Mouse (Mus musculus) E14TG2a.4 (cell line): Measurements from ENCODE around the gene Anxa11.
"Not testable (repeated sequence)": the region's sequence is repeated elsewhere in the genome, so short reads cannot be mapped to it uniquely, and the experiment has no call there.

Source experiments
- H3K27me3 ChIP-seq: 2 replicates; pipeline ENCODE4 v1.6.1; 2014; ENCODE audit warnings: low read length, control low read depth; ENCODE audit not compliant: insufficient read depth
- H3K36me3 ChIP-seq: 2 replicates; pipeline ENCODE4 v1.6.1; 2014; ENCODE audit warnings: low read length, control low read depth; ENCODE audit not compliant: insufficient read depth
- H3K4me1 ChIP-seq: replicated peaks from 2 replicates; pipeline ENCODE4 v1.6.1; 2014; ENCODE audit warnings: low read depth, low read length, control low read depth
- H3K4me3 ChIP-seq: replicated peaks from 2 replicates; pipeline ENCODE4 v1.5.1; 2014; ENCODE audit warnings: mild to moderate bottlenecking, low read length
- H3K9me3 ChIP-seq: 2 replicates; pipeline ENCODE4 v1.6.1; 2014; ENCODE audit warnings: low read length, control low read depth
- CTCF ChIP-seq: conservative IDR thresholded peaks from 2 replicates; pipeline ENCODE4 v1.5.1; 2014; ENCODE audit warnings: low read length
- NANOG ChIP-seq: IDR thresholded peaks from 2 replicates; pipeline ENCODE4 v1.6.1; 2014; ENCODE audit warnings: borderline replicate concordance, low read length, mixed read lengths
- POU5F1 ChIP-seq: IDR thresholded peaks from 2 replicates; pipeline ENCODE4 v1.6.1; 2014; ENCODE audit warnings: low read length, borderline replicate concordance

The Anxa11 gene

DNA sequence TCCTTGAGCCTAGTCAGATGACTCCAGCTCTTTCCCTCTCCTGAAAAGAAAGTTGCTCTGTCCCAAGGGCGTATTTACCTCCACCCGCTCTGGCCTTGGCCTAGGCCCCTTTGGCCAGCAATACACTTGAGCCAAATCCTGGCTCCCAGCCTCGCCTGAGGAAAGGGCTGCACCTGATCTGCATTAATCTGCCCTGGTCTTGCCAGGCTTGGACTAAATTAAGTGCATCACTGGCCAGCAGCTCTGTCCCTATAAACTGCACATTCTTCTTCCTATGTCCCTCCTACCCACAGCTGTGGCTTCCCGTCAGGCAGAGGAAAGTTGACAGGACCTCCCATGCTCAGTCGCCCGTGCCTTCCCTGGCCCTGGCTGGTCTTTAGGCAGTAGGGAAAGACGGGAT is 36.1 kb upstream of the Anxa11 start:
- H3K9me3 ChIP-seq, result no peaks in the 10 kb centered on the region
- peak overlapping the region; percentile 69 for H3K4me3 ChIP-seq
- TF ChIP-seq POU5F1, result no peak
- no peak for TF ChIP-seq NANOG
- H3K36me3 ChIP-seq, result no peaks in the 10 kb centered on the region
- H3K27me3 ChIP-seq, result no peaks in the 10 kb centered on the region
- peaks cover 51% of the 10 kb centered on the region for H3K4me1 ChIP-seq

DNA sequence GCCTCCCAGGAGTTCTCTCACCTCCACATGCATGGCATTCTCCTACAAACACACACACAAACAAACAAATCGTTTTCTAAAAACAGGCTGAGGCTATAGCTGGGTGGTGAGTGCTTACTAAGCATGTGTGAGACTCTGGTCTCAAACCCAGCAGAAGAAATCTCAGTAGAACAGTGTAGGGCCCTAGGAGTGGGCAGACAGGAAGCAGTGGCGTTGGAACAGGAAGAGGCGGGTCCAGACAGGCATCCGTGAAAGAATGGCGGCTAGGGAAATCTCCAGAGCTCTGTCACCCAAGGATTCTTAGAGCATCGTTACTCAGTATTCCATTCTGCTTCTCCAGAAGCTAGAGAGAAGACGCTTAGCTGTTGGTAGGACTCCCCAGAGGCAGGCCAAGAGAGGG is 35.4 kb upstream of the Anxa11 start:
- Histone ChIP-seq H3K9me3 (no peaks in the 10 kb centered on the region), H3K27me3 (no peaks in the 10 kb centered on the region), H3K4me3 (peak overlapping the region; percentile 69), H3K4me1 (peaks cover 52% of the 10 kb centered on the region), H3K36me3 (no peaks in the 10 kb centered on the region)
- TF ChIP-seq CTCF (no peak), POU5F1 (no peak), NANOG (no peak)

DNA sequence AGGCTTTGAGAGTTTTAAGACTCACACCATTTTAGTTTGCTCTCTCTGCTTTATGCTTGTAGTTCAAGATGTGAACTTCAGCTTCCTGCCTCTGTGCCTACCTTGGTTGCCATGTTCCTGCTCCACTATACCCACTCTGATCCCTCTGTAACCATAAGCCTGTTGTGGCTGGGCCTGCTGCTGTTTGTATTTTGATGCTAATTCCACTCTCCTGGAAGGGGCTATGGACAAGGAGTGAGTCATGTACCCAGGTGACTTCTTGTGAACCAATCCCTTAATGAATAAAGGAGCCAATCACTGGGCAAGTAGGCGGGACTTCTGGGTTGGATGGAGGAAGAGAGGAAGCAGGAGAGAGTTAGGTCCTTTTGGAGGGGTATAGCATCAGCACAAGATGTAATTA is 30.9 kb upstream of the Anxa11 start:
- H3K9me3 ChIP-seq, H3K36me3 ChIP-seq, H3K27me3 ChIP-seq: not testable (repeated sequence)
- 0 out of 2 replicates have a peak overlapping the region, but pooled peaks have one; percentile 23 for H3K4me3 ChIP-seq
- H3K4me1 ChIP-seq, result peaks cover 40% of the 10 kb centered on the region

DNA sequence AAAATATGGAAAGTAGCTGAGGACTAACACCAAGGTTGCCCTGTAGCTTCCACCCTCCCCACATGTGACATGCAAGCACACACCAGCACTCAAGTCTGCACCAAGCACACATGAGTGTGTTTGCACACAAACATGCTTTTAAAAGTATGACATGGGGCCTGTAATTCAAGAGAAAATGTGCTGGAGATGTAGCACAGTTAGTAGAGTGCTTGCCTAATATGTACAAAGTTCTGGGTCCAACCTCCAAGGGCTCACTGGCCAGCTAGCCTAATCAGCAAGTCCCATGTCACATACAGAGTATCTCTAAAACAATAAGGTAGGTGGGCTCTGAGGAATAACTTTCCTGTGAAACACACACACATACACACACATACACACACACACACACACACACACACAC is 27.8 kb upstream of the Anxa11 start:
- no peaks in the 10 kb centered on the region for H3K9me3 ChIP-seq
- H3K36me3 ChIP-seq, result no peaks in the 10 kb centered on the region
- no peaks in the 10 kb centered on the region for H3K27me3 ChIP-seq
- peaks cover 43% of the 10 kb centered on the region for H3K4me1 ChIP-seq
- no peak overlapping the region for H3K4me3 ChIP-seq
- TF ChIP-seq NANOG (no peak), POU5F1 (no peak), CTCF (no peak)

DNA sequence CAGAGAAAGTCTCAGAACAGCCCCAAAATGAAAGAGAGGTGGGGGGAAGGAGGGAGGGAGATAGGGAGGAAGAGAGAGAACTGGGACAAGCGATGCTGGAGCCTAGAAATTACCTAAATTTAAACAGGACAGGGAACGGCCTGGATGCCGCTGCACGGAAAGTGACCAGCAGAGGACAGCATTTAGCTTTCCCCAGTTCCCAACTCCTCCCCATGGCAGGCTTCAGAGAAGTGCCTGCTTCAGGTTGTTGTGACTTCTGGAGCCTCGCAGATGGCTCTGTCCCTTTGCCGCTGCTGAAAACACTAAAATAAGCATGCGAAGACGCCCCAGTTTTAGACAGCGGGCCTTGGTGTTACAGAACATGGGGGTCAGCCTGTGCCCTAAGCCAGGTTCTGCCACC is 25.5 kb upstream of the Anxa11 start:
- H3K27me3 ChIP-seq, result no peaks in the 10 kb centered on the region
- peaks cover 44% of the 10 kb centered on the region for H3K4me1 ChIP-seq
- TF ChIP-seq CTCF (peak; percentile 98), NANOG (no peak)
- no peaks in the 10 kb centered on the region for H3K9me3 ChIP-seq
- no peak overlapping the region for H3K4me3 ChIP-seq
- H3K36me3 ChIP-seq, result no peaks in the 10 kb centered on the region

DNA sequence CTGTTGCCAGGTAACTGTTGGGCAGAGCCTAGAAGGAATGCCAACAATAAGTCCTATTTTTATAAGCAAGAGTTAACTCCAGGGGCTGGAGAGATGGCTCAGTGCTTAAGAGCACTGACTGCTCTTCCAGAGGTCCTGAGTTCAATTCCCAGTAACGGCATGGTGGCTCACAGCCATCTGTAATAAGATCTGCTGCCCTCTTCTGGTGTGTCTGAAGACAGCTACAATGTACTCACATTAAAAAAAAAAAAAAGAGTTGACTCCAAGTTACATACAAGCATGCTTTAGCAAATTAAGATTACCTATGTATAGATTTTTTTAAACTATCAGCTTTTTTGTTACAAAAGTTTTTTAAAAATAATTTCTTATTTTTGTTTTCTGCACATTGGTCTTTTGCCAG is 19.4 kb upstream of the Anxa11 start:
- H3K9me3 ChIP-seq, result peaks cover 6% of the 10 kb centered on the region; the same call in 1 of the 2 replicates
- peaks cover 62% of the 10 kb centered on the region for H3K4me1 ChIP-seq
- H3K27me3 ChIP-seq, result no peaks in the 10 kb centered on the region
- no peak overlapping the region for H3K4me3 ChIP-seq
- H3K36me3 ChIP-seq, result no peaks in the 10 kb centered on the region
- TF ChIP-seq CTCF (no peak), NANOG (no peak), POU5F1 (no peak)

DNA sequence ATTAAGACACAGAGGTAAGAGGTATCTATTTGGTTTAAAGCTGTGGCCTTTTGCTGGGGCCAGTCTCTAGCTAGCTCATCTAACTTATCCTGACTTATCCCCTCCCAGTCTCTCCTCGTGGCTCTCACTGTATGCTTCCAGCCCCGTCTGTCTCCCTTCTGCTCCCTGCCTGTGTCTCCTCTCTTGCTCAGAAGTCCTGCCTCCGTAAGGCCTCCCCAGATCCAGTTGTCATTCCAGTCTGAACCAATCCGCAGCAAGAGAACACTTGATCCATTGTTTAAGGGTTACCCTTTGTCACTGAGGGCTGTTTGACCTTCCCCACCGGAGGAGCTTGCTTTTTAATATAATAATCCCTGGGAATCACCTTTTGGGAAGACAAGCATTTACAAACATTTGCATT is 17.0 kb upstream of the Anxa11 start:
- Histone ChIP-seq H3K9me3 (peaks cover 11% of the 10 kb centered on the region), H3K36me3 (no peaks in the 10 kb centered on the region), H3K4me1 (peaks cover 51% of the 10 kb centered on the region), H3K27me3 (no peaks in the 10 kb centered on the region), H3K4me3 (peak overlapping the region; percentile 50)
- TF ChIP-seq CTCF, result no peak
- no peak for TF ChIP-seq NANOG
- TF ChIP-seq POU5F1, result no peak

DNA sequence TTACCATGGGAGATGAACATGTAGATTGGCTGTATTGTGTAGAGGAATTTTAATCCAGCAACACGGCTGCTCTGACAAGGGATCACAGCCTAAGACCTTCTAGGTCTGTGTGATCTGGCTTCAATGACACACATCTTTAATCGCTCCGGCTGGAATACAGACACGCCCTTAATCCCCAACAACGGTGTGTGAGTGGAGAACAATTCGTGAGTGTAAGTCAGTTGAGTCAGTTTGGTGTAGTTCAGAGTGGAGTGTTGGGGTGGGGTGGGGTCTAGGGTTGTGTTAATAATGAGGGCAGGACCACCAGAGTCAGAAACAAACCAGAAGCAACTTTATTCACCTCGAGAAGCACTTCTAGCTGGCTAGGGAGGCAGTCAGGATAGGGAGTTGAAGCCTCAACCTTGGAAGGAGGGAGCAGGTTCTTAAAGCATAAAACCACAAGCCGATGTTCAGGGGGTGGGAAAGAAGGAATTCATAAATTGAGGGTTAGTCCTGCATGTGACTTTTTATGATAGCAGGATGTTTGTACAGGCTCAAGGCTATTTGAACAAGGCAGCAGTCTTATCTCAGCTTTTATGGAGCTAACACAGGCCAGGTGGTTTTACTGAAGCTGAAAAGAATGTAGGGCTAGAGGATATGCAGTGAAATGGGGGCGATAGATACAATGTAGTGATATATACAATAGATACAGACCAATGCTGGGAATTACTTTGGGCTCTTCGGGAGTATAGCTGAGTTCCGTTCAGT is 15.9 kb upstream of the Anxa11 start:
- peaks cover 53% of the 10 kb centered on the region for H3K4me1 ChIP-seq
- TF ChIP-seq CTCF, result no peak
- no peak for TF ChIP-seq NANOG
- TF ChIP-seq POU5F1, result no peak
- no peak overlapping the region for H3K4me3 ChIP-seq
- H3K36me3 ChIP-seq, result no peaks in the 10 kb centered on the region
- peaks cover 11% of the 10 kb centered on the region for H3K9me3 ChIP-seq
- H3K27me3 ChIP-seq, result no peaks in the 10 kb centered on the region

DNA sequence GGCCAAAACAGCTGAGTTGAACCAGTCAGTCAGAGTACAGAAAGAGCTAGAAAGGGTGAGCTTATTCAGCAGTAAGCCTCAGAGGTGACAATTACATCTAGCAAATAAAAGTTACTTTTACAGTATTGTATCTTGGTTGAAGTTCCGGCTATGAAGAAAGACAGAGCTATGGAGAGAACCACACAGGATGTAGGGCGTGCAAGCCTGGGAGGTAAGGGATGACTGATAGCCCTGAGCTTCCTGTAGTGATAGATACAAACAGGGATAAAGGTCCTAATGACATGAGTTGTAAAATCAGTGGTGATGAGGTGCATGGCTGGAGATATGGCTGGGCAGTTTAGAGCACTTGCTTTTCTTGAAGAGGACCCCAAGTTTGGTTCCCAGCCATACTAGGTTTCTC is 15.1 kb upstream of the Anxa11 start:
- H3K4me3 ChIP-seq, result no peak overlapping the region
- no peaks in the 10 kb centered on the region for H3K36me3 ChIP-seq
- H3K27me3 ChIP-seq, result no peaks in the 10 kb centered on the region
- peaks cover 53% of the 10 kb centered on the region for H3K4me1 ChIP-seq
- TF ChIP-seq POU5F1 (no peak), NANOG (no peak), CTCF (no peak)
- peaks cover 11% of the 10 kb centered on the region for H3K9me3 ChIP-seq

DNA sequence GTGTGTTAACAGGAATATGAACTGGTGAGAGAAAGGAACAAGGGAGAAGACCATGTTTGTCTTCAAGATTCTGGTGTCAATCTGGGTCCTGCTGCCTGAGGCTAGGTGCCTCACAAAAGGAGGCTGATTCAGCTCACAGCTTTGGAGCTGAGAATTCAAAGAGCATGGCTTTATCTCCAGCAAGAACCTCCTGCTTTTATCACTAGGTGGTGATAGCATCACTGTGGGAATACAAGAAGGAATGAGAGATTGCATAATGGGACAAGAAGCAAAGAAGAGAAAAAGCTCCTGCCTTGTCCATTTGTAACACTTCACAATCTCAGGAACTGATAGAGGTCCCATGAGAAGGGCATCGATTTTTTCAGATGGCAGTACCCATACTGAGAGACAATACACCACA is 10.6 kb upstream of the Anxa11 start:
- no peaks in the 10 kb centered on the region for H3K36me3 ChIP-seq
- H3K9me3 ChIP-seq, result peaks cover 15% of the 10 kb centered on the region
- H3K27me3 ChIP-seq, result no peaks in the 10 kb centered on the region
- TF ChIP-seq NANOG (no peak), POU5F1 (no peak), CTCF (no peak)
- peaks cover 45% of the 10 kb centered on the region for H3K4me1 ChIP-seq
- H3K4me3 ChIP-seq, result no peak overlapping the region
